Comparison of ENCODE assay signal across 8 mouse cellular contexts in the genomic region with DNA sequence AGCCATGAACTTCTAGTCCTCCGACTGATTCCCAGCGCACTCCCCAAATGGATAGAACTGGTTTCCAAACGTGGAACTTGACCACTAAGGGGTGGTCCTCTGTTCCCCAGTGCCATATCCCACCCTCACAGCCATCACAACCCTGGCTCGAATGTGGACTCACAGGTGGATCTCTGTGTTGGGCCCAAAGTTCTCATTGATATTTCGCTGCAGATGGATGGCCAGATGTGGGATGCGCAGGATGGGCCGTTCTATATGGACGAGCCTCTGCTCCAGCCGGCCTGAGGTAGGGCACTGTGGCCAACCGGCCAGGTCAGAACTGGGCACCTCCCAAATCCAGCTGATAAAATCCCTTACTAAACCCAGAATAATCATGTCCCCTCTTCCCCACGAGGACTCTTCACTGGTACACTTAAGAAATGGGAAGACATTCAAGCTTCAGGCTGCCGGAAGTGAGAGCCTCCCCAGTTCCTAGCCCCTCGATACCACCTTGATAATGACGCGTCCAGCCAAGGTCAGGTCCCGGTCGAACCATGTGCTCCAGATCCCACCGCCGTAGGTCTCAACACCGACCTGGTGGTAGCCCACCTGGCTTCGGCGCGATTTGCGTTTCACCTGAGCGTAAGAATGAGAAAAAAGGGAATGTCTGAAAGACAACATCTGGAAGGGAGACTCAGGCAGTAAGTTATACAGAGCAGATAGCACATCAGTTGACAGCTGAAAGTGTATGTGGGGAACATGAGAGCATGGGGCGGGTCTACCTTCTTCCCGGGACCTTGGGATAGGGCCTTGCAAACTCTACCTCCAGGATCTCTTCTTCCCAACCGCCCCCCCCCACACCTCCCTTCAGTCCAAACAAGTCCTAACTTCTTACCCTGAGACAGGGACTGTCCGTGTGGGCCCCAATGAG. TPM values are rescaled to one million over a fixed set of nuclear protein-coding genes. Genes with fewer than 3 reads are reported as not detected.
DNase-seq lines count a peak whose midpoint lies in the region; ATAC-seq and TF ChIP-seq lines count a peak whose summit lies in the region.

No protein-coding gene starts in this region.

- peaks cover 34% of the 10 kb centered on the region for H3K36me3 ChIP-seq in hindbrain, postnatal 0 days (ENCODE audit: insufficient read depth, low read length)
- peaks cover 29% of the 10 kb centered on the region for H3K36me3 ChIP-seq in midbrain, embryonic 16.5 days (ENCODE audit: control insufficient read depth, insufficient read depth, low read length)

- no peaks in the 10 kb centered on the region for H3K9me3 ChIP-seq in hindbrain, postnatal 0 days (ENCODE audit: low read length)
- no peaks in the 10 kb centered on the region for H3K9me3 ChIP-seq in midbrain, embryonic 16.5 days (replicated peaks; ENCODE audit: control insufficient read depth, low read length, poor library complexity, severe bottlenecking)

- no peak for DNase-seq in lung, adult 2 months
- no peak for DNase-seq in lung, postnatal 14 days
- DNase-seq in hindbrain, postnatal 0 days (ENCODE audit: low spot score), result no peak
- no peak for DNase-seq in gastrocnemius, postnatal 10 days
- no peak for DNase-seq in left cerebral cortex, adult 2 months (ENCODE audit: extremely low spot score in 1 of 2, low spot score in 2 of 2)

- no peak for TF ChIP-seq CTCF in lung, adult 2 months (IDR thresholded peaks at IDR 0.05; ENCODE audit: insufficient read depth, low read length)
- TF ChIP-seq CTCF in cortical plate, adult 2 months (IDR thresholded peaks at IDR 0.05; ENCODE audit: extremely low read depth, insufficient read depth, low read length), result no peak
- TF ChIP-seq CTCF in hindbrain, postnatal 0 days (IDR thresholded peaks at IDR 0.05; ENCODE audit: low read depth), result no peak
- TF ChIP-seq CTCF in left cerebral cortex, adult 2 months (IDR thresholded peaks at IDR 0.05), result no peak

- intact Hi-C loops in left cerebral cortex, adult 2 months (cut with DNase I), result loop anchor here (5.0 kb wide), 1 partner anchor 728 kb away; a partner anchor contains a TSS

- H3K4me1 ChIP-seq in lung, adult 2 months (ENCODE audit: control insufficient read depth, insufficient read depth, low read length), result peaks cover 3% of the 10 kb centered on the region; the same call in 1 of the 2 replicates
- no peaks in the 10 kb centered on the region for H3K4me1 ChIP-seq in cortical plate, adult 2 months (ENCODE audit: control insufficient read depth, insufficient read depth, low read length)
- H3K4me1 ChIP-seq in hindbrain, postnatal 0 days (ENCODE audit: insufficient read depth, low read length), result peaks cover 7% of the 10 kb centered on the region; the same call in 1 of the 2 replicates
- H3K4me1 ChIP-seq in midbrain, embryonic 16.5 days (ENCODE audit: control insufficient read depth, insufficient read depth, low read length), result peaks cover 9% of the 10 kb centered on the region

- peak overlapping the region; percentile 71 for H3K4me3 ChIP-seq in lung, adult 2 months (replicated peaks; ENCODE audit: extremely low read depth, low read depth, low read length)
- H3K4me3 ChIP-seq in cortical plate, adult 2 months (ENCODE audit: insufficient read depth, low read length), result peak overlapping the region; percentile 98; the same call in 1 of the 2 replicates
- H3K4me3 ChIP-seq in hindbrain, postnatal 0 days (ENCODE audit: low read length), result peak overlapping the region; percentile 76
- peak overlapping the region; percentile 65 for H3K4me3 ChIP-seq in midbrain, embryonic 16.5 days (ENCODE audit: low read depth, low read length)
- H3K4me3 ChIP-seq in left cerebral cortex, adult 2 months, result no peak overlapping the region; the same call in 1 of the 2 replicates

- peak overlapping the region; percentile 68 for H3K9ac ChIP-seq in hindbrain, postnatal 0 days (replicated peaks; ENCODE audit: low read length)
- peak overlapping the region; percentile 71 for H3K9ac ChIP-seq in midbrain, embryonic 16.5 days (ENCODE audit: low read depth, low read length)

- no peak for TF ChIP-seq POLR2A in lung, adult 2 months (IDR thresholded peaks at IDR 0.05; ENCODE audit: borderline replicate concordance, extremely low read depth, low read depth, low read length)
- no peak for TF ChIP-seq POLR2A in cortical plate, adult 2 months (IDR thresholded peaks at IDR 0.05; ENCODE audit: extremely low read depth, insufficient read depth, low read length)

- H3K4me2 ChIP-seq in hindbrain, postnatal 0 days (ENCODE audit: low read depth, low read length), result peak overlapping the region; percentile 81
- H3K4me2 ChIP-seq in midbrain, embryonic 16.5 days (ENCODE audit: low read length), result peak overlapping the region; percentile 89

- ATAC-seq in hindbrain, postnatal 0 days, result no peak
- ATAC-seq in midbrain, embryonic 16.5 days, result no peak
- ATAC-seq in megakaryocyte-erythroid progenitor cell, adult 5-6 weeks (replicated peaks; ENCODE audit: low FRiP score, low TSS enrichment, poor library complexity, severe bottlenecking), result no peak

- 84% methylated on average over 29 of the region's 29 CpGs for WGBS in lung, adult 2 months
- WGBS in hindbrain, postnatal 0 days, result 89% methylated on average over 29 of the region's 29 CpGs
- WGBS in midbrain, embryonic 16.5 days, result 89% methylated on average over 29 of the region's 29 CpGs

- H3K27ac ChIP-seq in cortical plate, adult 2 months (ENCODE audit: insufficient read depth, low read length), result no peak overlapping the region
- H3K27ac ChIP-seq in hindbrain, postnatal 0 days, result no peak overlapping the region
- no peak overlapping the region for H3K27ac ChIP-seq in midbrain, embryonic 16.5 days (ENCODE audit: low read length)
- no peak overlapping the region for H3K27ac ChIP-seq in left cerebral cortex, adult 2 months

- H3K27me3 ChIP-seq in hindbrain, postnatal 0 days (ENCODE audit: insufficient read depth, low read length), result no peaks in the 10 kb centered on the region
- H3K27me3 ChIP-seq in midbrain, embryonic 16.5 days (ENCODE audit: control insufficient read depth, insufficient read depth, low read depth, low read length), result no peaks in the 10 kb centered on the region

RNA-seq across cellular contexts. Expression of a gene that starts 2.1 kb away (rescaled TPM):
- 104 and 129 TPM in 2 replicates for polyA plus RNA-seq in lung, adult 2 months (2012; rRNA removed)
- 73.6 and 74.4 TPM in 2 replicates for polyA plus RNA-seq in cortical plate, adult 2 months (2012; rRNA removed)
- total RNA-seq in hindbrain, postnatal 0 days (2014; rRNA removed), result 143 and 175 TPM in 2 replicates
- 120 and 131 TPM in 2 replicates for polyA plus RNA-seq in hindbrain, postnatal 0 days (2015; fragmentation: Nextera tagmentation; extraction: Ambion mirVana)
- polyA plus RNA-seq in midbrain, embryonic 16.5 days (2015; fragmentation: Nextera tagmentation; extraction: Ambion mirVana), result 136 and 145 TPM in 2 replicates
- 47.3 and 48.2 TPM in 2 replicates for total RNA-seq in megakaryocyte-erythroid progenitor cell, adult 5-6 weeks (2014; fragmentation: Nextera tagmentation)
- 45.3 and 50.8 TPM in 2 replicates for total RNA-seq in megakaryocyte-erythroid progenitor cell, adult 5-6 weeks (2017)
- 10 to 100 TPM; 51.0 to 53.8 TPM for total RNA-seq in gastrocnemius, postnatal 10 days (2021)
- total RNA-seq in left cerebral cortex, adult 2 months (2021), result 10 to 100 TPM; 49.4 to 53.0 TPM

RNA-seq across cellular contexts. Expression of a gene that starts 37.5 kb away (rescaled TPM):
- 1.2 and 2.5 TPM in 2 replicates for polyA plus RNA-seq in lung, adult 2 months (2012; rRNA removed)
- 138 and 162 TPM in 2 replicates for polyA plus RNA-seq in cortical plate, adult 2 months (2012; rRNA removed)
- 257 and 298 TPM in 2 replicates for total RNA-seq in hindbrain, postnatal 0 days (2014; rRNA removed)
- 394 and 396 TPM in 2 replicates for polyA plus RNA-seq in hindbrain, postnatal 0 days (2015; fragmentation: Nextera tagmentation; extraction: Ambion mirVana)
- 209 and 241 TPM in 2 replicates for polyA plus RNA-seq in midbrain, embryonic 16.5 days (2015; fragmentation: Nextera tagmentation; extraction: Ambion mirVana)
- total RNA-seq in megakaryocyte-erythroid progenitor cell, adult 5-6 weeks (2014; fragmentation: Nextera tagmentation), result not detected in 2 replicates
- total RNA-seq in megakaryocyte-erythroid progenitor cell, adult 5-6 weeks (2017), result not detected in 2 replicates
- total RNA-seq in gastrocnemius, postnatal 10 days (2021), result not detected
- total RNA-seq in left cerebral cortex, adult 2 months (2021), result 100 to 1,000 TPM; 144 to 184 TPM

RNA-seq across cellular contexts. Expression of a gene that starts 44.4 kb away (rescaled TPM):
- 107 and 185 TPM in 2 replicates for polyA plus RNA-seq in lung, adult 2 months (2012; rRNA removed)
- polyA plus RNA-seq in cortical plate, adult 2 months (2012; rRNA removed), result 3.0 and 3.2 TPM in 2 replicates
- 2.6 and 6.9 TPM in 2 replicates for total RNA-seq in hindbrain, postnatal 0 days (2014; rRNA removed)
- polyA plus RNA-seq in hindbrain, postnatal 0 days (2015; fragmentation: Nextera tagmentation; extraction: Ambion mirVana), result 1.2 and 1.6 TPM in 2 replicates
- 1.2 and 1.7 TPM in 2 replicates for polyA plus RNA-seq in midbrain, embryonic 16.5 days (2015; fragmentation: Nextera tagmentation; extraction: Ambion mirVana)
- total RNA-seq in megakaryocyte-erythroid progenitor cell, adult 5-6 weeks (2014; fragmentation: Nextera tagmentation), result not detected in 2 replicates
- total RNA-seq in megakaryocyte-erythroid progenitor cell, adult 5-6 weeks (2017), result not detected in 2 replicates
- 1,000 to 10,000 TPM; 1,482 to 1,503 TPM for total RNA-seq in gastrocnemius, postnatal 10 days (2021)
- 1 to 10 TPM in 1 of 2 experiments, under 1 TPM in 1; 0.77 to 1.7 TPM for total RNA-seq in left cerebral cortex, adult 2 months (2021)

RNA-seq across cellular contexts. Expression of a gene that starts 51.4 kb away (rescaled TPM):
- polyA plus RNA-seq in lung, adult 2 months (2012; rRNA removed), result 2.1 and 2.5 TPM in 2 replicates
- polyA plus RNA-seq in cortical plate, adult 2 months (2012; rRNA removed), result 405 TPM in 2 replicates
- 120 and 132 TPM in 2 replicates for total RNA-seq in hindbrain, postnatal 0 days (2014; rRNA removed)
- 46.0 and 48.3 TPM in 2 replicates for polyA plus RNA-seq in hindbrain, postnatal 0 days (2015; fragmentation: Nextera tagmentation; extraction: Ambion mirVana)
- polyA plus RNA-seq in midbrain, embryonic 16.5 days (2015; fragmentation: Nextera tagmentation; extraction: Ambion mirVana), result 26.3 and 33.4 TPM in 2 replicates
- 0.31 TPM in 1 of 2 replicates, not detected in the other for total RNA-seq in megakaryocyte-erythroid progenitor cell, adult 5-6 weeks (2014; fragmentation: Nextera tagmentation)
- total RNA-seq in megakaryocyte-erythroid progenitor cell, adult 5-6 weeks (2017), result 0.08 TPM in 1 of 2 replicates, not detected in the other
- under 1 TPM; 0.65 to 0.68 TPM for total RNA-seq in gastrocnemius, postnatal 10 days (2021)
- total RNA-seq in left cerebral cortex, adult 2 months (2021), result 100 to 1,000 TPM; 507 to 550 TPM

RNA-seq across cellular contexts. Expression of a gene that starts 59.4 kb away (rescaled TPM):
- 31.5 and 35.0 TPM in 2 replicates for polyA plus RNA-seq in lung, adult 2 months (2012; rRNA removed)
- 164 and 170 TPM in 2 replicates for polyA plus RNA-seq in cortical plate, adult 2 months (2012; rRNA removed)
- 50.4 and 52.7 TPM in 2 replicates for total RNA-seq in hindbrain, postnatal 0 days (2014; rRNA removed)
- 19.2 and 19.9 TPM in 2 replicates for polyA plus RNA-seq in hindbrain, postnatal 0 days (2015; fragmentation: Nextera tagmentation; extraction: Ambion mirVana)
- 17.7 and 20.8 TPM in 2 replicates for polyA plus RNA-seq in midbrain, embryonic 16.5 days (2015; fragmentation: Nextera tagmentation; extraction: Ambion mirVana)
- not detected in 2 replicates for total RNA-seq in megakaryocyte-erythroid progenitor cell, adult 5-6 weeks (2014; fragmentation: Nextera tagmentation)
- total RNA-seq in megakaryocyte-erythroid progenitor cell, adult 5-6 weeks (2017), result 0.19 TPM in 1 of 2 replicates, not detected in the other
- 100 to 1,000 TPM; 196 to 209 TPM for total RNA-seq in gastrocnemius, postnatal 10 days (2021)
- total RNA-seq in left cerebral cortex, adult 2 months (2021), result 100 to 1,000 TPM; 199 to 215 TPM

Comparison
In these comparisons a context has a peak if more than half of its experiments do, and no peak if none do; other contexts are left out.
1. RNA of a gene that starts 37.5 kb away (total RNA-seq): 257 to 298 TPM in hindbrain, postnatal 0 days and 144 to 184 TPM in left cerebral cortex, adult 2 months; not detected in gastrocnemius, postnatal 10 days and not detected in megakaryocyte-erythroid progenitor cell, adult 5-6 weeks; every median in the first group is over 100 times any median in the second.
2. RNA of a gene that starts 44.4 kb away (total RNA-seq): 1,482 to 1,503 TPM in gastrocnemius, postnatal 10 days; 2.6 to 6.9 TPM in hindbrain, postnatal 0 days, 0.77 to 1.7 TPM in left cerebral cortex, adult 2 months and not detected in megakaryocyte-erythroid progenitor cell, adult 5-6 weeks; every median in the first group is over 100 times any median in the second.